Mouse (Mus musculus) CH12.LX (cell line): ENCODE data around the gene Ccl17. TPM values are rescaled to one million over a fixed set of nuclear protein-coding genes. Genes with fewer than 3 reads are reported as not detected.
A peak's percentile ranks its signal among the peaks of the same experiment; 100 is the strongest.

ENCODE experiments used
- DNase-seq: peaks from one replicate; pipeline ENCODE4 v3.0.0-alpha.2; 2013; ENCODE audit errors: extremely low read depth
- H3K27ac ChIP-seq: 2 replicates; pipeline ENCODE4 v1.5.1; 2012; ENCODE audit warnings: low read depth, mild to moderate bottlenecking, control low read depth, moderate library complexity; ENCODE audit not compliant: insufficient read depth
- H3K27me3 ChIP-seq: replicated peaks from 2 replicates; pipeline ENCODE3; 2012; ENCODE audit warnings: inconsistent platforms
- H3K36me3 ChIP-seq, 2 experiments: replicated peaks in 1 of 2; 2 replicates each; pipeline versions ENCODE3 to v1.6.1; 2012; ENCODE audit warnings: inconsistent platforms in 1 of 2, low read length in 1 of 2, mild to moderate bottlenecking in 1 of 2, mixed read lengths in 1 of 2, moderate library complexity in 1 of 2; ENCODE audit not compliant: control insufficient read depth in 1 of 2, insufficient read depth in 1 of 2
- H3K4me1 ChIP-seq, 2 experiments: 2 replicates each; pipeline ENCODE4 v1.6.1; 2012; ENCODE audit warnings: inconsistent platforms in 1 of 2, moderate library complexity in 1 of 2; ENCODE audit not compliant: insufficient read depth in 2 of 2, control insufficient read depth in 1 of 2
- H3K4me2 ChIP-seq: 2 replicates; pipeline ENCODE4 v1.6.1; 2012; ENCODE audit warnings: low read depth, mild to moderate bottlenecking, control low read depth; ENCODE audit not compliant: poor library complexity, insufficient read depth, severe bottlenecking
- H3K4me3 ChIP-seq, 3 experiments: fragments of 150-350 bp in 1 of 3; sonication (generic) in 1 of 3; replicated peaks in 1 of 3; 2 replicates each; pipeline versions ENCODE3 to v1.5.1; 2011 to 2012; ENCODE audit warnings: low read depth in 2 of 3, low read length in 2 of 3, mild to moderate bottlenecking in 2 of 3, moderate library complexity in 2 of 3, control low read depth in 1 of 3, improper control_type of control experiment in 1 of 3, inconsistent platforms in 1 of 3, mixed read lengths in 1 of 3; ENCODE audit not compliant: poor library complexity in 1 of 3
- H3K79me2 ChIP-seq: replicated peaks from 2 replicates; pipeline ENCODE4 v1.6.1; 2012; ENCODE audit warnings: mild to moderate bottlenecking, moderate library complexity; ENCODE audit not compliant: control insufficient read depth, poor library complexity, insufficient read depth, severe bottlenecking; ENCODE audit errors: extremely low read depth
- H3K9ac ChIP-seq: 2 replicates; pipeline ENCODE4 v1.6.1; 2012; ENCODE audit warnings: low read depth, mild to moderate bottlenecking, control low read depth, moderate library complexity; ENCODE audit not compliant: insufficient read depth
- H3K9me3 ChIP-seq: replicated peaks from 2 replicates; pipeline ENCODE3; 2012; ENCODE audit warnings: low read length, inconsistent platforms, mixed read lengths
- BHLHE40 ChIP-seq: IDR thresholded peaks from 2 replicates; pipeline ENCODE4 v1.6.1; 2011; ENCODE audit warnings: mild to moderate bottlenecking, low read depth, low read length, improper control_type of control experiment
- CHD1 ChIP-seq: IDR thresholded peaks from 2 replicates; pipeline ENCODE4 v1.6.1; 2012; ENCODE audit warnings: low read depth, low read length, improper control_type of control experiment, inconsistent platforms
- CHD2 ChIP-seq: IDR thresholded peaks from 2 replicates; pipeline ENCODE4 v1.6.1; 2011; ENCODE audit warnings: low read length, improper control_type of control experiment
- CTCF ChIP-seq, 2 experiments: IDR thresholded peaks in 1 of 2; conservative IDR thresholded peaks in 1 of 2; 2 replicates each; pipeline ENCODE4 v1.5.1; 2011 to 2012; ENCODE audit warnings: low read depth in 2 of 2, low read length in 2 of 2, improper control_type of control experiment in 1 of 2, inconsistent platforms in 1 of 2, mild to moderate bottlenecking in 1 of 2, moderate library complexity in 1 of 2
- E2F4 ChIP-seq: IDR thresholded peaks from 2 replicates; pipeline ENCODE4 v1.6.1; 2011; ENCODE audit warnings: low read depth, low read length, improper control_type of control experiment; ENCODE audit not compliant: insufficient replicate concordance
- EP300 ChIP-seq: IDR thresholded peaks from 2 replicates; pipeline ENCODE4 v1.6.1; 2011; ENCODE audit warnings: low read length, improper control_type of control experiment
- GABPA ChIP-seq: IDR thresholded peaks from 2 replicates; pipeline ENCODE4 v1.6.1; 2012; ENCODE audit warnings: low read depth, low read length, improper control_type of control experiment, inconsistent platforms; ENCODE audit not compliant: insufficient replicate concordance
- HCFC1 ChIP-seq: IDR thresholded peaks from 2 replicates; pipeline ENCODE4 v1.6.1; 2012; ENCODE audit warnings: low read depth, mild to moderate bottlenecking, inconsistent platforms, low read length, improper control_type of control experiment
- JUN ChIP-seq: IDR thresholded peaks from 2 replicates; pipeline ENCODE4 v1.6.1; 2011; ENCODE audit warnings: low read depth, mild to moderate bottlenecking, low read length, improper control_type of control experiment, moderate library complexity; ENCODE audit not compliant: insufficient read depth
- JUND ChIP-seq: conservative IDR thresholded peaks from 2 replicates; pipeline ENCODE4 v1.6.1; 2011; ENCODE audit warnings: low read depth, low read length, improper control_type of control experiment
- MAX ChIP-seq: IDR thresholded peaks from 2 replicates; pipeline ENCODE4 v1.6.1; 2011; ENCODE audit warnings: low read length, improper control_type of control experiment
- MAZ ChIP-seq: IDR thresholded peaks from 2 replicates; pipeline ENCODE4 v1.6.1; 2012; ENCODE audit warnings: low read depth, mild to moderate bottlenecking, inconsistent platforms, low read length, improper control_type of control experiment, moderate library complexity
- MEF2A ChIP-seq: IDR thresholded peaks from 2 replicates; pipeline ENCODE4 v1.6.1; 2014; ENCODE audit warnings: low read depth, mild to moderate bottlenecking, inconsistent platforms, low read length, improper control_type of control experiment, borderline replicate concordance
- MXI1 ChIP-seq: IDR thresholded peaks from 2 replicates; pipeline ENCODE4 v1.6.1; 2011; ENCODE audit warnings: mild to moderate bottlenecking, low read depth, low read length, improper control_type of control experiment
- MYC ChIP-seq: IDR thresholded peaks from 2 replicates; pipeline ENCODE4 v1.6.1; 2011; ENCODE audit warnings: low read depth, mild to moderate bottlenecking, improper control_type of control experiment, low read length
- NELFE ChIP-seq: IDR thresholded peaks from 2 replicates; pipeline ENCODE4 v1.6.1; 2011; ENCODE audit warnings: low read depth, low read length, improper control_type of control experiment
- NRF1 ChIP-seq: IDR thresholded peaks from 2 replicates; pipeline ENCODE4 v1.6.1; 2014; ENCODE audit warnings: low read depth, mild to moderate bottlenecking, inconsistent platforms, low read length, improper control_type of control experiment, moderate library complexity
- POLR2A ChIP-seq: IDR thresholded peaks from 2 replicates; pipeline ENCODE4 v1.6.1; 2011; ENCODE audit warnings: low read depth, mild to moderate bottlenecking, improper control_type of control experiment, low read length
- RAD21 ChIP-seq: IDR thresholded peaks from 2 replicates; pipeline ENCODE4 v1.6.1; 2011; ENCODE audit warnings: low read depth, mild to moderate bottlenecking, low read length, improper control_type of control experiment, moderate library complexity
- SIN3A ChIP-seq: IDR thresholded peaks from 2 replicates; pipeline ENCODE4 v1.6.1; 2012; ENCODE audit warnings: low read length, improper control_type of control experiment, inconsistent platforms
- SMC3 ChIP-seq: IDR thresholded peaks from 2 replicates; pipeline ENCODE4 v1.6.1; 2011; ENCODE audit warnings: low read depth, low read length, improper control_type of control experiment
- TBP ChIP-seq: conservative IDR thresholded peaks from 2 replicates; pipeline ENCODE4 v1.6.1; 2011; ENCODE audit warnings: low read depth, low read length, improper control_type of control experiment
- TCF12 ChIP-seq: IDR thresholded peaks from 2 replicates; pipeline ENCODE4 v1.6.1; 2014; ENCODE audit warnings: low read depth, mild to moderate bottlenecking, inconsistent platforms, low read length, improper control_type of control experiment
- UBTF ChIP-seq: IDR thresholded peaks from 2 replicates; pipeline ENCODE4 v1.6.1; 2012; ENCODE audit warnings: low read depth, mild to moderate bottlenecking, inconsistent platforms, low read length, improper control_type of control experiment, moderate library complexity
- USF1 ChIP-seq: IDR thresholded peaks from 2 replicates; pipeline ENCODE4 v1.6.1; 2014; ENCODE audit warnings: low read depth, mild to moderate bottlenecking, inconsistent platforms, low read length, improper control_type of control experiment
- ZC3H11A ChIP-seq: IDR thresholded peaks from 2 replicates; pipeline ENCODE4 v1.6.1; 2012; ENCODE audit warnings: low read depth, mild to moderate bottlenecking, inconsistent platforms, low read length, improper control_type of control experiment
- ZKSCAN1 ChIP-seq: IDR thresholded peaks from 2 replicates; pipeline ENCODE4 v1.6.1; 2012; ENCODE audit warnings: low read depth, inconsistent platforms, low read length, improper control_type of control experiment, borderline replicate concordance
- ZMIZ1 ChIP-seq: IDR thresholded peaks from 2 replicates; pipeline ENCODE4 v1.6.1; 2012; ENCODE audit warnings: low read depth, mild to moderate bottlenecking, inconsistent platforms, low read length, improper control_type of control experiment
- ZNF384 ChIP-seq: IDR thresholded peaks from 2 replicates; pipeline ENCODE4 v1.6.1; 2012; ENCODE audit warnings: low read depth, low read length, improper control_type of control experiment, inconsistent platforms
- dilution Hi-C: fragments of 300-500 bp; cut with MboI; formaldehyde crosslinking; loops from 2 replicates; pipeline ENCODE4 v1.14.3; 2020; ENCODE audit warnings: low sequenced_read_pairs; ENCODE audit not compliant: extremely low pct_unique_long_range_greater_than_20kb, extremely low pct_ligation_motif_present
- in situ Hi-C: fragments of 300-500 bp; cut with MboI; formaldehyde crosslinking; loops from 3 replicates; pipeline ENCODE4 v1.14.3; 2019; ENCODE audit warnings: low sequenced_read_pairs, low pct_ligation_motif_present, low pct_unique_long_range_greater_than_20kb, mixed read lengths
- polyA plus RNA-seq: library from polyadenylated mRNA; unstranded; fragments of >175 nt; gene quantifications from 2 replicates; pipeline ENCODE4 v1.2.1, GENCODE M21; 2012; ENCODE audit warnings: low read depth; ENCODE audit not compliant: insufficient read length
- total RNA-seq, 2 experiments: library from RNA; depleted of rRNA; stranded (reverse); fragments of 300-350 nt in 1 of 2; fragments of >200 nt in 1 of 2; gene quantifications; 2 replicates each; pipeline ENCODE4 v1.2.3; 2012 to 2014

Gene Ccl17
- total and polyA plus RNA-seq, 3 experiments, result 1.3 to 2.6 (median 2.1) TPM

DNA sequence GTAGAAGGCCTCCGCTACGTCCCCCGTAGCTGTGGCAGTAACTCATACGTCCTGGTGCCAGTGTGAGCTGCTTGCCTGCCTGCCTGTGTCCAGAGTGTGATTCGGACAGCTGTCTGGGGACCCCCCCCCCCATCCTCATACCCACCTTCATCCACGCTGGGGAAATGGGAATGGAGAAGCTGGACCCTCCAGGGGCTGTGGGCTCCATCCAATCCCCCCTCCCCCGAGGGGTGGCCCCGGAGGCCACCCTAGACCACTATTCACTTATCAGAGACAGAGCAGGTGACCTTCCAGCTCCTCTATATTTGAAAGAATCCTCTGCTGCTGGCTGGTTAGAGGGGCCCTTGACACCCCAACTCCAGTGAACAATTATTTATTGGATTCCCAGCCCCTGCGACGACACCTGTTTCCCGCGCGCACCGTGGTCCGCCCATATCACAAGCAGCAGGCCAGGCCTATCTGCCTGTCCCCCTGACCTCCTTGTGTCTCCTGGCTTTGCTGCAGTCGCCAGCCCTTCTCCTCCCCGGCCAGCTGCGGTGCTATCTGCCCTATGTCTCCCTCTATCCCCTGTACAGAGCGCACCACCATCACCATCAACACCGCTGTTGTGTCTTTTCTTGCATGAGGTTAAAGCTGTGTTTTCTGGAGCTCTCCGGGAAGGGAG, 29.6 kb upstream of the Ccl17 start:
- Histone ChIP-seq H3K4me2 (peak overlapping the region; percentile 80), H3K27ac (peak overlapping the region; percentile 97), H3K79me2 (peaks cover 2% of the 10 kb centered on the region; the same call in 1 of the 2 replicates), H3K36me3 (peaks cover 0 to 15% of the 10 kb centered on the region in 2 experiments), H3K27me3 (no peaks in the 10 kb centered on the region), H3K4me3 (peak overlapping the region; percentile 72 to 84 (median 78)), H3K9me3 (no peaks in the 10 kb centered on the region), H3K4me1 (peaks cover 32 to 67% of the 10 kb centered on the region in 2 experiments), H3K9ac (peak overlapping the region; percentile 97)
- dilution Hi-C loops, result no loop called here
- in situ Hi-C loops, result loop anchor here (5.0 kb wide), 2 partner anchors 38 to 73 kb away; no protein-coding TSS in a partner anchor
- DNase-seq, result no peak
- peak; percentile 40; the same call in 1 of the 2 replicates for TF ChIP-seq NELFE
- peak; percentile 19; the same call in 1 of the 2 replicates for TF ChIP-seq HCFC1
- TF ChIP-seq ZMIZ1, result no peak; the same call in 1 of the 2 replicates
- TF ChIP-seq JUN, result no peak
- peak; percentile 40; the same call in 1 of the 2 replicates for TF ChIP-seq TCF12

DNA sequence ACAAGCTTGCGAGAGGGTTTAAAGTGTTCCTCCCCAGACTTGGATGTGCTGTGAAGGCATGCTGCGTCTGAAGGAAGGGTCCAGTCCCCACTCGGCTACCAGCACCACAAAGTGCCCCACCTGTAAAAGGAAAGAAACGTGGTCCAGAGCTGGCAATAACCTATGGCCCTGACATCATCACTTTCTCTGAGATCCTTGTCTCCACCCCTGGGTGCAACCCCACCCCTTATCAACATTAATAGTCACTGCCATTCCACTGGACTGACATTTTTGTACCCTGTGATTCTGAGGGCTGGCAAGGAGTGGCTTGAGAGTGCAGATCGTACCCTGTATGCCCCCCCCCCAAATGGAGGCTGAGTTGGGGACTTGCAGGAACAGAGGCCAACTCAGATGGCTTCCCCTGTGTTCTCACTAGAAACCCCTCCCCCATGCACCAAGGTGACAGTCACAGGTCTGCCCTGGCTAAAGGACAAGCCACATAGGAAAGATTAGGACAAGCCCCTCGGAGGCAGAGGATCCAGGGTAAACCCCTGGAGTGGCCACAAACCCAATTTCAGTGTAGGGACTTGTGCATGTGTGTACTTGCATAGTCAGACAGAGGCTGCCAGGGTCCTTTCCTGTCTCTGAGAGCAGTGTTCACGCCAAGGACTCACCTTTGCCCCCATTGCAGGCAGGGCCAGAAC, 29.0 kb upstream of the Ccl17 start:
- Histone ChIP-seq H3K4me1 (peaks cover 32 to 67% of the 10 kb centered on the region in 2 experiments), H3K27ac (peak overlapping the region; percentile 97), H3K79me2 (peaks cover 2% of the 10 kb centered on the region; the same call in 1 of the 2 replicates), H3K9me3 (no peaks in the 10 kb centered on the region), H3K27me3 (no peaks in the 10 kb centered on the region), H3K36me3 (peaks cover 0 to 10% of the 10 kb centered on the region in 2 experiments), H3K4me3 (peak overlapping the region; percentile 72 to 84 (median 78)), H3K4me2 (peak overlapping the region; percentile 80), H3K9ac (peak overlapping the region; percentile 97)
- peak; percentile 79 for DNase-seq
- dilution Hi-C loops (no loop called here), in situ Hi-C loops (loop anchor here (5.0 kb wide), 2 partner anchors 39 to 74 kb away; no protein-coding TSS in a partner anchor)
- no peak for TF ChIP-seq GABPA
- no peak for TF ChIP-seq ZNF384
- TF ChIP-seq JUN, result no peak
- TF ChIP-seq SMC3, result no peak
- TF ChIP-seq MAZ, result no peak; the same call in 1 of the 2 replicates
- no peak for TF ChIP-seq ZKSCAN1
- peak; percentile 71; the same call in 1 of the 2 replicates for TF ChIP-seq MXI1
- TF ChIP-seq MYC, result peak; percentile 92
- TF ChIP-seq EP300, result peak; percentile 9; the same call in 1 of the 2 replicates
- TF ChIP-seq SIN3A, result no peak; the same call in 1 of the 2 replicates
- TF ChIP-seq CTCF (conservative IDR thresholded peaks at IDR 0.05 in 1 of 2, IDR thresholded peaks at IDR 0.05 in 1 of 2; ENCODE audit: low read depth in 2 of 2, low read length in 2 of 2), result no peak
- TF ChIP-seq JUND, result 0 out of 2 replicates have a peak, but pooled peaks have one; percentile 33
- TF ChIP-seq BHLHE40, result peak; percentile 36; the same call in 1 of the 2 replicates
- TF ChIP-seq CHD2, result peak; percentile 44; the same call in 1 of the 2 replicates
- peak; percentile 80 for TF ChIP-seq POLR2A
- TF ChIP-seq UBTF, result peak; percentile 45; the same call in 1 of the 2 replicates
- no peak for TF ChIP-seq RAD21
- TF ChIP-seq MAX, result peak; percentile 61; the same call in 1 of the 2 replicates
- TF ChIP-seq USF1, result no peak
- no peak; the same call in 1 of the 2 replicates for TF ChIP-seq MEF2A
- TF ChIP-seq HCFC1, result no peak
- TF ChIP-seq ZC3H11A, result no peak
- peak; percentile 87 for TF ChIP-seq TBP
- no peak for TF ChIP-seq NRF1
- no peak; the same call in none of the 2 replicates for TF ChIP-seq CHD1
- no peak for TF ChIP-seq E2F4
